Mouse (Mus musculus): ENCODE results near the gene Gm30083.

The Gm30083 gene

DNA sequence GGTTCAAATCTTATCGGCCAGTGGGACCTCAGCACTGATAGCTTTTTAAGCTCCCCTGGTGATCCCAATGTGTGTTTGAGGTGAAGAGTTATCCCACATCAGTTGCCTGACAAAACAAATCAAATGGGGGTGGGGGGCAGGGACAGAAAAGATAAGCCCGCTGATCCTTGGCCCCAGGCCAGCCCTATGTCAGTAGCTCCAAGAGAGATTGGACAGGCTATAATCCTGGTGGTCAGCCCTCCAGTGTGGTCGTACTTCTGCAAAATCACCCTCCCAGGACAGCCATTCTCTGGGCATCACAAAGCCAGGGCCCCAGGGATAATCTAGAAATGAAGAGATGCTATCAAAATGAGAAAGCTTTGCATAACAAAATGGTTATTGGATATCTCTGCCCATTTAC, 56.1 kb downstream of the Gm30083 start:
- DNase-seq: no peak

DNA sequence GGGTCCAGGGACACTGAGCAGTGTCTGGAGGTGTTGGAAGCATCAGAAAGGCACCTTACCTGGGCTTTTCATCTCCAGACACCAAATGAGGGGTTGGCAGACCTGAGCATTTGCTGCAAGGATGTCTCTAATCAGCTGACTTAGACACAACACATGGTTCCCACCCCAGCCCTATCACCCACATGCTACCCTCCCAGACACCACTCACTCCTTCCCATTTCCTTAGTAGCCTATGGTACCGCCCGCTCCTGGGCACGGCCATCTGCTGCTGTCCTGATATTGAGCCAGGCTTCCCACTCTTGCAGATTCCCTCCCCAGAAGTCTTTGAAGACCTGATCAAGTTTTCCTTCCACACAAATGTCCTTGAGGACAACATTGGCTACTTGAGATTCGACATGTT, 56.8 kb downstream of the Gm30083 start:
- DNase-seq: no peak

DNA sequence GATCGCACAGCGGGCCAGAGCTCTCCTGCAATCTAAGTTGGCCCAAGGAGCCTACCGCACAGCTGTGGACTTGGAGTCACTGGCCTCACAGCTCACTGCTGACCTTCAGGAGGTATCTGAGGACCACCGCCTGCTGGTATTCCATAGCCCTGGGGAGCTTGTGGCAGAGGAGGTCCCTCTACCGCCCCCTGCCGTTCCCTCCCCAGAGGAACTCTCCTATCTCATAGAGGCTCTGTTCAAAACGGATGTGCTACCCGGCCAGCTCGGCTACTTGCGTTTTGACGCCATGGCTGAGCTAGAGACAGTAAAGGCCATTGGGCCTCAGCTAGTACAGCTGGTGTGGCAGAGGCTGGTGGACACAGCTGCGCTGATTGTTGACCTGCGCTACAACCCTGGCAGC, 58.9 kb downstream of the Gm30083 start:
- DNase-seq: no peak

DNA sequence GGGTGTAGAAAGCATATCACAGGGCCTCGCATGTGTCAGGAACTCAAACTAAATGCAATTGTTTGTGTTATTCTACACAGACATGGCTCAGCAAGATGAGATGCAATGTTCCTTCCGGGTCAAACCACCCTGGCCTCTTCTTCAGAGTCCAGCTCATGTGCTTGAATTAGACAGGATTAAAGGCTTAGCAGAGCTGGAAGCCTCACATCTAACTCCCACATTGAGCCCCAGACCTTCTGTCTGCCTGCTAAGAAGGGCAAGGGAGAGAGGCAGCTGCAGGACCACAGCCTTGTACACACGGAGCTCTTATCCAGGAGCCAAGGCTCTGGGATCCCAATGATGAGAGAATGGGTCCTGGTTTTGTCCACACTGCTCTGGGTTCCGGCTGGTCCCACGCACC, 61.2 kb downstream of the Gm30083 start, which contains the start of gene Rbp3:
Rbp3 (plus strand) TSS at position 243 of the 400 bp plus-strand sequence.
- no peak for DNase-seq

DNA sequence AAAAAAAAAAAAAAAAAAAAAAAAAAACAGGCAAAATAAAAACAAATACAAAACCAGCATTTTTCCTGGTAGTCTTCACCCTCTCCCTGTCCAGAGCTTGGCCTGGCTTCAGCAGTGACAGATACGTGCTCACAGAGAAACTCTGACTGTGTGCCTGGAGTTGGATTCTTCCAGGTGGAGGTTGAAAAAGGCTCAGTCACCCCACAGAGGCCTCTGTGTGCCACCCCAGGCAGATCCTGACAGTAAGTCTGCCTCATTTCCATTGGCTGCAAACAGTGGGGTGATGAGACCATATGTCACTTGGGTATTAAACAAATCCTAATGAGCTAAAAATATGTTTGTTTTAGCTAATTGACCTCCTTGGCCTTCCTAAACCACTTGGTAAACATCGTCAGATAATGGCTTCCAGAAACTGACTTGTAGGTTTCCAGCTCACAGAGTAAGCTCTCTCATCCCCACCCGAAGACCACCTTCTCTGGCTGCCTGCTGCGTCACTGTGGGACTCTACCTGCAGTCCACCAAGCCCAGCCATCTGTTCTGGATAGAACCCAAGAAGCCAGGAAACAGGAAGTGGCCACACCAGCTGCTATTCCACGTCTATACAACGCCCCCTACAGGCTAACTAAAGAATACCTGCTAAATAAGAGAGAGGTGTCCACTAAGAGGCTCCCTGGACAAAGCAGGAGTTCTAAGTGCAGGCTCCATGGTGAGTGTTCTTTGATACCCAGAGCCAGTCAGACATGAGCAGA, 62.6 kb downstream of the Gm30083 start:
- peak; percentile 21 to 35 for DNase-seq

DNA sequence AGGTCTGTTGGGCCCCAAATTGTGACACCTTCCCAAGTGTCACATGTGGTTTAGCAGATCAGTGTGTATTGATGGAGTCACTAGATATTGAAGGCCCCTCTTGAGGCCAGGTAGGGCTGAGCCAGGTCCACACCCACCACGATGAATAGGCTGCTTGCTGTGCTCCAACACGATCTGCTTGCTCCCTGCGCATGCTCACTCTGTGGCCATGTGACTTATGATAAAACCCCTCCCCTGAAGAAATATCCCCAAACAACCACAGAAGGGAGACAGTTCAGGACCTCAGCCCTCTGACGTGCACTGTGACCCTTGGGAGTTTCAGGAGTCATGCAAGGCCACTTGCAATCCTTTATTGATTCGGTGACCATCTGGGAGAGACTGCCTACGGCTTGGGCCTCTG, 68.9 kb downstream of the Gm30083 start:
- DNase-seq: no peak

DNA sequence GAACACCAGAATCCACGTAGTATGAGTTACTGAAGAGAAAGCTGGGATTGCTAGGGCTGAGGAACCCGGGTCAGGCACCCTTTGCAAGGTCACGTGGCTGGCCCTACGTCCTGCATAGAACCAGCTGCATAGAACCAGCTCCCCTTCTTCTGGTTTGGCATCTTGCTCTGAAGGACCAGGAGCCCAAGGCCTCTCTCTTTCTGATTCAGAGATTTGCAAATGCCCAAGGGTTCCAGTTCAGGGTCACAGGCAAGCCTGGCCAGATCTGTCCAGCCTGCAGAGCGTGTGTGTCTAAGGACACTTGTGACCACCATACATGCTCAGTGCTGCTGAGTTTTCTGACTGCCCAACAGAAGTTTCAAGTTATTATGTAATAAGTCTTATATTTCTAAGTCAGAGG, 72.8 kb downstream of the Gm30083 start:
- no peak for DNase-seq

DNA sequence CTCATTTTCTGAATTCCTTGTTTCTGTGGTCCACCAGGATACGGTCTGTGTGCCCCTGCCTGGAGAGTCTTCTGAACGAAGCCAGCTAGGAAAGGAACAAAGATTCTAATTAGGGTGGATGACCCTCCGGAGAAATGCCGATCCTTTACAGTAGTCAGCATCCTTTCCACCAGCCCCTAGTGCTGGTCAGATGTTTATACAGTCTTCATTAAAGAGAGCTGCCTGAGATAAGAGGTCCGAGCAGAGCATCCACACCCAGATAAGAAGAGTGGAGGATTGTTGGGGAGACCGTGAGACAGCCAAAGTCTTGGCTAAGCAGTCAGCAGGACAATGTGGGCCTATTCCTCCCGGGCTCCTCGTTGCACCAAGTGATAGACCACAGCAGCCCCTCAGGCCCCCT, 74.2 kb downstream of the Gm30083 start, which contains the start of gene Gdf2:
Gdf2 (plus strand) TSS at position 301 of the 400 bp plus-strand sequence.
- no peak for DNase-seq

DNA sequence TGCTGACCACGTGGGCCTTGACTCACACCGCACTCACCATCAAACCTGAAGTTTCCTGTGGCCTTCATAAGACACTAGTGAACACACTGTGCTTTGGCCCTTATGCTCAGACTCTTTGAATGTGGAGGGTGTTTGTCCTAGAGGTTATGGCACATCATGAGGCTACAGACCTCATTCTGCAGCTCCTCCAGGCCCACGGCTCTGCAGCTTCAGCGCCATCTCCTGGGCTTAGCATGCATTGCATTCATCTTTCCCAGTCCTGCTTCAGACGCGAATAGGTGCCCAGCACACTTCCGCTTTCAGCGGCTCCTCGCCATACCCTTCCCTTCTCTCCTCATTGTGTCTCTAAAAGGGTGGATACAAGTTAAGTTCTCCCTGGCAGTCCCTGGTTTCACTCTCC, 75.9 kb downstream of the Gm30083 start:
- peak; percentile 67 to 68 for DNase-seq

All from cerebellum, adult 18-20 months (tissue).